Mouse (Mus musculus): ENCODE measurements around the gene Col2a1.

DNA sequence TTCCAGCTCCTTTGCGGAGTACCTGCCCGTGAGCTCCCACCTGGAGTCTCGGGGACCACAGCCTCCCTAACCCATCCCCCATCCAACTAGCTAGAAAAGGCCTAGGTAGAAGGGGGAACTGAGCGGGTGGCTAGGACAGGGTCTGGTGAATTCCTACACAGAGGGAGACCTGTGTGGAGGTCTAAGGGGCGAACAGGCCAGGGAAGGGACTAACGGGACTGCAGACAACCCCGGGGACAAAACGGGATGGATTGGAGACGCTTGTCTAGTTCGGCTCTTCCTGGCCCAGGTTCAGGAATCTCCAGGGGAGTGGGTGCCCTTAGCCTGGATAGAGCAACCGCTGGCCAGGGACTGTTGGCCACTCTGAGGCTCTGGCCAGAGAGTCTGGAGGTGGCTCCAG, 686 bp upstream of the Col2a1 start:
- TF ChIP-seq POLR2A (IDR thresholded peaks at IDR 0.05; ENCODE audit: borderline replicate concordance, extremely low read depth, low read depth, low read length) (no peak), CTCF (IDR thresholded peaks at IDR 0.05; ENCODE audit: insufficient read depth, low read length) (no peak)
